Comparison of ENCODE assay signal across 9 mouse cellular contexts in the genomic region with DNA sequence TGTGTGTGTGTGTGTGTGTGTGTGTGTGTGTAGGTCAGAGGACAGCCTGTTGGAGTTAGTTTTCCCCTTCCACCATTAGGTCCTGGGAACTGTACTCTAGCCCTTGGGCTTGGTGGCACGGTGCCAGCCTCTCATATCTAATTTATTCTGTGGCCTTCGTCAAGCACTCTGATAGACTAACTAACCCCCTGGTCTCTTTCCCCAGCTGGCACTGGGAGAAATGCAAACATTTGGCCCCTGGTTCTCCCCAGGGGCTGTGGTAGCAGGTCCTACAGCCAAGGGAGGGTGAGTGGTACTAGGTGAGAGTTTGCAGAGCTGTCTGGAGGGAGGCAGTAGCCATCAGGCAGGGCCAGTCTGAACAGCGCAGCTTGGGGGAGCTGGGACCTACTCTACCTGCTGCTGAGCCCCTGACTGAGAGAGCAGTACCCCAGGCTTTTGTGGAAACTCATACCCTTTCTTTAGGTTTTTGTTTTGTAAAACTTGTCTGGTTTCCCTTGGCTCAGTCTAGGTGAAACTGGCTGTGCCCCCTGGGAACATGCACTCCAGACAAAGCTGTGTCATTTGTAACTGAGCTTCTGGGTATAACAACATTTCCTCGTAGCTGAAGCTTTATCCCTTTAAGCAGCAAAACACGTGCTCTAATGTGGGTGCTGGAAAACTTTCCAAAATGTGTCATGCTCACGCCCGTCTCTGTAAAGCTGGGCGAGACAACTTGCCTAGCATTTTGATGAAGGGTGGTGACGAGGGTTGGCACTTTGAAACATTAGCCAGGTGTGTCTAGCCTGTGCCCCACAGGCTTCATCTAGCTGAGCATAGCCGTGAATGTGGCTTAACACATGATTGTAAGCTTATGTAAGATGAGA. TPM values are rescaled to one million over a fixed set of nuclear protein-coding genes. Genes with fewer than 3 reads are reported as not detected.
DNase-seq lines count a peak whose midpoint lies in the region; ATAC-seq lines count a peak whose summit lies in the region.
"Had no signal": no experiment of that assay in that cellular context is flagged by ENCODE, and none has a peak within 500 bp of the region (broad histone marks: within the 10 kb centered on the region; RNA-seq: fewer than 3 reads in every experiment).

No protein-coding gene starts in this region.

- H3K27ac ChIP-seq in hindbrain, embryonic 13.5 days: peak overlapping the region; percentile 35; the same call in 1 of the 2 replicates
- H3K27ac ChIP-seq in hindbrain, embryonic 16.5 days (ENCODE audit: low read depth, low read length): no peak overlapping the region; the same call in 1 of the 2 replicates
- peak overlapping the region; percentile 39; the same call in 1 of the 2 replicates for H3K27ac ChIP-seq in forebrain, embryonic 14.5 days (ENCODE audit: low read depth, low read length)

- DNase-seq in MN1 (ENCODE audit: low spot score): peak; percentile 51
- DNase-seq in forebrain, embryonic 14.5 days (ENCODE audit: low spot score): peak; percentile 67
- DNase-seq in kidney, postnatal 25 days: peak; percentile 79 to 81
- no peak for DNase-seq in natural killer cell, adult 2 months (ENCODE audit: low spot score in 2 of 2)
- no peak for DNase-seq in spleen, postnatal 10 days (ENCODE audit: low spot score in 2 of 2)
- DNase-seq in frontal cortex, postnatal 10 days (ENCODE audit: low spot score in 2 of 2): no peak

- H3K4me3 ChIP-seq in hindbrain, embryonic 13.5 days: no peak overlapping the region
- H3K4me3 ChIP-seq in hindbrain, embryonic 16.5 days (ENCODE audit: low read length): no peak overlapping the region
- no peak overlapping the region for H3K4me3 ChIP-seq in forebrain, embryonic 14.5 days (ENCODE audit: low read depth, low read length)
- H3K4me3 ChIP-seq: neural tube, embryonic 13.5 days had no signal

- H3K4me1 ChIP-seq in hindbrain, embryonic 13.5 days (replicated peaks): peaks cover 32% of the 10 kb centered on the region
- peaks cover 7% of the 10 kb centered on the region for H3K4me1 ChIP-seq in hindbrain, embryonic 16.5 days (ENCODE audit: control insufficient read depth, insufficient read depth, low read depth, low read length)
- peaks cover 3% of the 10 kb centered on the region; the same call in 1 of the 2 replicates for H3K4me1 ChIP-seq in forebrain, embryonic 14.5 days (ENCODE audit: control insufficient read depth, insufficient read depth, low read length)

- peaks cover 49% of the 10 kb centered on the region for H3K36me3 ChIP-seq in hindbrain, embryonic 13.5 days
- peaks cover 11% of the 10 kb centered on the region; the same call in 1 of the 2 replicates for H3K36me3 ChIP-seq in hindbrain, embryonic 16.5 days (ENCODE audit: control insufficient read depth, insufficient read depth, low read length)
- H3K36me3 ChIP-seq in forebrain, embryonic 14.5 days (ENCODE audit: control insufficient read depth, insufficient read depth, low read length): peaks cover 21% of the 10 kb centered on the region

- no peaks in the 10 kb centered on the region for H3K9me3 ChIP-seq in hindbrain, embryonic 13.5 days
- no peaks in the 10 kb centered on the region for H3K9me3 ChIP-seq in hindbrain, embryonic 16.5 days (ENCODE audit: control insufficient read depth, low read length)
- no peaks in the 10 kb centered on the region for H3K9me3 ChIP-seq in forebrain, embryonic 14.5 days (replicated peaks; ENCODE audit: control insufficient read depth, low read length)
- H3K9me3 ChIP-seq: neural tube, embryonic 13.5 days had no signal

- H3K4me2 ChIP-seq in hindbrain, embryonic 13.5 days: no peak overlapping the region
- H3K4me2 ChIP-seq in hindbrain, embryonic 16.5 days (ENCODE audit: low read length): no peak overlapping the region
- H3K4me2 ChIP-seq in forebrain, embryonic 14.5 days (ENCODE audit: low read length): no peak overlapping the region
- H3K4me2 ChIP-seq: neural tube, embryonic 13.5 days had no signal

- ATAC-seq in hindbrain, embryonic 13.5 days (ENCODE audit: low FRiP score): no peak
- no peak for ATAC-seq in hindbrain, embryonic 16.5 days
- 0 out of 2 replicates have a peak, but pooled peaks have one; percentile 26 for ATAC-seq in forebrain, embryonic 14.5 days

- no peaks in the 10 kb centered on the region for H3K27me3 ChIP-seq in hindbrain, embryonic 13.5 days
- no peaks in the 10 kb centered on the region for H3K27me3 ChIP-seq in hindbrain, embryonic 16.5 days (replicated peaks; ENCODE audit: control insufficient read depth, insufficient read depth, low read length)
- H3K27me3 ChIP-seq in forebrain, embryonic 14.5 days (replicated peaks; ENCODE audit: control insufficient read depth, insufficient read depth, low read length): no peaks in the 10 kb centered on the region
- H3K27me3 ChIP-seq: neural tube, embryonic 13.5 days had no signal

- 0 out of 2 replicates have a peak overlapping the region, but pooled peaks have one; percentile 19 for H3K9ac ChIP-seq in hindbrain, embryonic 13.5 days
- H3K9ac ChIP-seq in hindbrain, embryonic 16.5 days (ENCODE audit: low read depth, low read length): no peak overlapping the region
- H3K9ac ChIP-seq in forebrain, embryonic 14.5 days (ENCODE audit: low read length): no peak overlapping the region

- 77% methylated on average over 10 of the region's 10 CpGs for WGBS in hindbrain, embryonic 13.5 days
- WGBS in hindbrain, embryonic 16.5 days: 72% methylated on average over 10 of the region's 10 CpGs
- 60% methylated on average over 10 of the region's 10 CpGs for WGBS in forebrain, embryonic 14.5 days

RNA-seq across cellular contexts. Expression of gene Dtx2, which starts 21.6 kb away (rescaled TPM):
- 25.6 and 28.3 TPM in 2 replicates for polyA plus RNA-seq in hindbrain, embryonic 13.5 days (2015; fragmentation: Nextera tagmentation; extraction: Ambion mirVana)
- polyA plus RNA-seq in hindbrain, embryonic 16.5 days (2015; fragmentation: Nextera tagmentation; extraction: Ambion mirVana): 22.9 and 28.6 TPM in 2 replicates
- 24.9 and 30.5 TPM in 2 replicates for polyA plus RNA-seq in forebrain, embryonic 14.5 days (2014; fragmentation: Nextera tagmentation; extraction: Ambion mirVana)

RNA-seq across cellular contexts. Expression of gene Upk3b, which starts 22.1 kb away (rescaled TPM):
- polyA plus RNA-seq in hindbrain, embryonic 13.5 days (2015; fragmentation: Nextera tagmentation; extraction: Ambion mirVana): 0.04 and 0.09 TPM in 2 replicates
- polyA plus RNA-seq in hindbrain, embryonic 16.5 days (2015; fragmentation: Nextera tagmentation; extraction: Ambion mirVana): 0.04 TPM in 1 of 2 replicates, not detected in the other
- polyA plus RNA-seq in forebrain, embryonic 14.5 days (2014; fragmentation: Nextera tagmentation; extraction: Ambion mirVana): not detected in 2 replicates

RNA-seq across cellular contexts. Expression of gene Zp3, which starts 36.3 kb away (rescaled TPM):
- polyA plus RNA-seq in hindbrain, embryonic 13.5 days (2015; fragmentation: Nextera tagmentation; extraction: Ambion mirVana): 0.17 TPM in 1 of 2 replicates, not detected in the other
- polyA plus RNA-seq in hindbrain, embryonic 16.5 days (2015; fragmentation: Nextera tagmentation; extraction: Ambion mirVana): 0.15 TPM in 1 of 2 replicates, not detected in the other
- 0.13 and 0.16 TPM in 2 replicates for polyA plus RNA-seq in forebrain, embryonic 14.5 days (2014; fragmentation: Nextera tagmentation; extraction: Ambion mirVana)

RNA-seq across cellular contexts. Expression of gene Upk3bl, which starts 38.0 kb away (rescaled TPM):
- polyA plus RNA-seq in hindbrain, embryonic 13.5 days (2015; fragmentation: Nextera tagmentation; extraction: Ambion mirVana): not detected in 2 replicates
- 0.25 TPM in 1 of 2 replicates, not detected in the other for polyA plus RNA-seq in hindbrain, embryonic 16.5 days (2015; fragmentation: Nextera tagmentation; extraction: Ambion mirVana)
- polyA plus RNA-seq in forebrain, embryonic 14.5 days (2014; fragmentation: Nextera tagmentation; extraction: Ambion mirVana): not detected in 2 replicates
- polyA plus RNA-seq: neural tube, embryonic 13.5 days had no signal

RNA-seq across cellular contexts. Expression of gene Ssc4d, which starts 41.9 kb away (rescaled TPM):
- 0.61 and 1.4 TPM in 2 replicates for polyA plus RNA-seq in hindbrain, embryonic 13.5 days (2015; fragmentation: Nextera tagmentation; extraction: Ambion mirVana)
- 2.9 and 3.4 TPM in 2 replicates for polyA plus RNA-seq in hindbrain, embryonic 16.5 days (2015; fragmentation: Nextera tagmentation; extraction: Ambion mirVana)
- 0.99 and 1.4 TPM in 2 replicates for polyA plus RNA-seq in forebrain, embryonic 14.5 days (2014; fragmentation: Nextera tagmentation; extraction: Ambion mirVana)

Comparison
In these comparisons a context has a peak if more than half of its experiments do, and no peak if none do; other contexts are left out.
1. DNase-seq: peak in MN1 (single experiment), forebrain, embryonic 14.5 days (single experiment) and kidney, postnatal 25 days (2 of 2); none in natural killer cell, adult 2 months (0 of 2), spleen, postnatal 10 days (0 of 2) and frontal cortex, postnatal 10 days (0 of 2).